Mouse (Mus musculus) limb, embryonic 12.5 days (tissue): ENCODE data around the gene Dcaf1. TPM values are rescaled to one million over a fixed set of nuclear protein-coding genes. Genes with fewer than 3 reads are reported as not detected.
A peak's percentile ranks its signal among the peaks of the same experiment; 100 is the strongest.

Source experiments
- ATAC-seq: fragments of 200-750 bp; cut with Nextera tagmentation; 2 replicates; pipeline ENCODE4 v1.8.0; 2017; ENCODE audit warnings: low read depth, moderate TSS enrichment; ENCODE audit not compliant: insufficient number of reproducible peaks, insufficient read depth, low FRiP score, low TSS enrichment
- H3K27ac ChIP-seq: fragments of 300-500 bp; sonication (generic); 2 replicates; pipeline ENCODE4 v1.5.1; 2016; ENCODE audit warnings: mild to moderate bottlenecking, moderate library complexity
- H3K27me3 ChIP-seq: fragments of 300-500 bp; sonication (generic); 2 replicates; pipeline ENCODE4 v1.6.1; 2016; ENCODE audit warnings: mild to moderate bottlenecking, moderate library complexity
- H3K36me3 ChIP-seq: fragments of 300-500 bp; sonication (generic); 2 replicates; pipeline ENCODE4 v1.6.1; 2016; ENCODE audit warnings: mild to moderate bottlenecking, moderate library complexity
- H3K4me1 ChIP-seq: fragments of 300-500 bp; sonication (generic); replicated peaks from 2 replicates; pipeline ENCODE4 v1.6.1; 2016
- H3K4me2 ChIP-seq: fragments of 300-500 bp; sonication (generic); 2 replicates; pipeline ENCODE4 v1.6.1; 2016; ENCODE audit warnings: mild to moderate bottlenecking, moderate library complexity
- H3K4me3 ChIP-seq: fragments of 300-500 bp; sonication (generic); replicated peaks from 2 replicates; pipeline ENCODE4 v1.5.1; 2016; ENCODE audit warnings: mild to moderate bottlenecking
- H3K9ac ChIP-seq: fragments of 300-500 bp; sonication (generic); replicated peaks from 2 replicates; pipeline ENCODE4 v1.6.1; 2016; ENCODE audit warnings: mild to moderate bottlenecking, moderate library complexity
- H3K9me3 ChIP-seq: fragments of 300-500 bp; sonication (generic); 2 replicates; pipeline ENCODE4 v1.6.1; 2016; ENCODE audit warnings: mild to moderate bottlenecking, moderate library complexity
- whole genome bisulfite sequencing: fragments of 180-500 bp; shearing (Covaris S2); methylation state at CpG from one replicate; pipeline ENCODE4 v1.1.7; 2016; 5-methylcytosine and 5-hydroxymethylcytosine counted together
- polyA plus RNA-seq: library from polyadenylated mRNA; unstranded; fragments of >200 nt; fragmentation: Nextera tagmentation; extraction: Ambion mirVana; gene quantifications from 2 replicates; pipeline ENCODE4 v1.2.1, GENCODE M21; 2016

The Dcaf1 gene
- polyA plus RNA-seq, 1 experiment from 2014 or later = 22.3 TPM

DNA sequence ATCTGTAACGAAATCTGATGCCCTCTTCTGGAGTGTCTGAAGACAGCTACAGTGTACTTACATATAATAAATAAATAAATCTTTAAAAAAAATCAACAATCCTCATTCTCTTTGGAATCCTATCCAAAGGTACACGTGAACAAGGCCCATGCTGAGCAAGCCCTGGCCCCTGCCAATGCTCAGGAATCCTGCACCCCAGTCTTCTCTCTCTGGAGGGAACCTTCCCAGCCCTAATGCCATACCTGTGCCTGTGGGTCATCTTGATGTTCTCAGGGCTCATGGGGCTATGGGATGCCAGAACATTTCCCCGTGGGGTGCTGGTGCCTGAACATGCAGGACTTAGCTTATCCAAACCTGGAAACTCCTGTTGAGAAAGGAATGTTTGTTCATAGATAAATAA, 86.5 kb downstream of the Dcaf1 start:
- H3K4me3 ChIP-seq = no peak overlapping the region
- WGBS = 79% methylated on average over 3 of the region's 3 CpGs
- H3K27me3 ChIP-seq = no peaks in the 10 kb centered on the region
- no peak overlapping the region for H3K9ac ChIP-seq
- H3K4me2 ChIP-seq = no peak overlapping the region
- no peaks in the 10 kb centered on the region for H3K9me3 ChIP-seq
- peaks cover 30% of the 10 kb centered on the region for H3K4me1 ChIP-seq
- H3K27ac ChIP-seq = no peak overlapping the region
- ATAC-seq = no peak
- H3K36me3 ChIP-seq = no peaks in the 10 kb centered on the region

DNA sequence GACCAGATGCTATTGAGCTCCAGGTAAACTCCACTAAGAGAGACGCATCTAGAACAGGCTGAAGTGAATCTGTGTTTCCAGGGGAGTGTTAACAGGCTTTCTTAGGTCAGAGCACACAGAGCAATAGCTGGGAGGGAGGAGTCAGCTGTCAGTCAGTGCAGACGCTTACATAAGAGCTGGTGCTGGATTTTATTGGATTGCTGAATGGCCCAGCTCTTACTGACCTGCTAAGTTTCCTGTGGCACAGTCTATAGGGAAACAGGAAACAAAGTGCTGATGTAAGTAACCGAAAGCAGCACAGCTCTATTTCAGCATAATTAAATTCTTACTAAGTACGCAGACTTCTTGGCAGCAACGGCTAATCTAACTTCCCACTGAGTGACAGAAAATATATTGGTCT, 87.0 kb downstream of the Dcaf1 start:
- Histone ChIP-seq H3K4me2 (no peak overlapping the region), H3K4me3 (no peak overlapping the region), H3K27ac (peak overlapping the region; percentile 50; the same call in 1 of the 2 replicates), H3K27me3 (no peaks in the 10 kb centered on the region), H3K36me3 (no peaks in the 10 kb centered on the region), H3K9ac (no peak overlapping the region), H3K4me1 (peaks cover 30% of the 10 kb centered on the region), H3K9me3 (no peaks in the 10 kb centered on the region)
- no peak; the same call in 1 of the 2 replicates for ATAC-seq
- WGBS = 26% methylated on average over 5 of the region's 5 CpGs

DNA sequence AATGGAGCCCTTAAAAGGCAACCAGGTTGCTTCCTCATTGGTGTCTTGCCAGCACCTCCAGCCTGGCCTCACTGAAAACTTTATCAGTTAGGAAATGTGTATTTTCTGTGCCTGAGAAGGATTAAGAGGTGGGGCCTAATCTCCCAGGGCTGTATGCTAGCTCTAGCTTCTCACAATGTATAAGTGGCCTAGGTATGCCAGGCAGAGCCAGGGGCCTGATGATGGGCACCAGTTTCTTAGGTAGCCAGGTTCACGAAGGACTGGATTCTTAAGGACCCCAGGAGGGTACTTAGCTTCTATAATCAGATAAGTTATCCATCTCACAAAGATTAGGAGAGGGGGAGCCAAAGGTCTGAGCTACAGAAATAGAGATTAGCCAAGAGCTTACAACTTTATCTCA, 90.0 kb downstream of the Dcaf1 start:
- ATAC-seq = no peak
- Histone ChIP-seq H3K27ac (no peak overlapping the region), H3K4me2 (no peak overlapping the region), H3K4me1 (peaks cover 30% of the 10 kb centered on the region), H3K36me3 (no peaks in the 10 kb centered on the region), H3K9me3 (no peaks in the 10 kb centered on the region), H3K27me3 (no peaks in the 10 kb centered on the region), H3K9ac (no peak overlapping the region), H3K4me3 (no peak overlapping the region)
- 63% methylated on average over 1 of the region's 1 CpGs for whole genome bisulfite sequencing

DNA sequence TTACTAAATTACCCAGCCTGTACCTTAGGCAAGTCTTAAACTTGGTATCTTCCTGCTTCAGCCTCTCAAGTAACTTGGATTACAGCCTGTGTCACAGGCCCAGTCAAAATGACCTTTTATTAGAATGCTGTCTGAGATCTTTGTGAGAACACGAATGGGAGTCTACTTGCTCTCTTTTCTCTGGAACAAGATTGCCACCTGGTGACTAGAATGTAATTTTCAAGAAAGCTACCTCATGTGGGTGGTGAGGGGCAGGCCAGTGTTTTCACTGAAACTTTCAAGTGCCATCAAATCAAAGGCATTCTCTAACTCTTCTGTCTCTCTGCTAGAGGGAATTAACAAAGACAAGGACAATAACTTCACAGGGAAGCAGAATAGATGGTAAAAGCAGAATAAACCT, 92.1 kb downstream of the Dcaf1 start:
- 9% methylated on average over 1 of the region's 1 CpGs for WGBS
- H3K4me3 ChIP-seq = no peak overlapping the region
- H3K36me3 ChIP-seq = no peaks in the 10 kb centered on the region
- no peaks in the 10 kb centered on the region for H3K9me3 ChIP-seq
- no peak overlapping the region for H3K4me2 ChIP-seq
- H3K27me3 ChIP-seq = no peaks in the 10 kb centered on the region
- H3K9ac ChIP-seq = no peak overlapping the region
- H3K27ac ChIP-seq = no peak overlapping the region
- peaks cover 24% of the 10 kb centered on the region for H3K4me1 ChIP-seq
- ATAC-seq = no peak

DNA sequence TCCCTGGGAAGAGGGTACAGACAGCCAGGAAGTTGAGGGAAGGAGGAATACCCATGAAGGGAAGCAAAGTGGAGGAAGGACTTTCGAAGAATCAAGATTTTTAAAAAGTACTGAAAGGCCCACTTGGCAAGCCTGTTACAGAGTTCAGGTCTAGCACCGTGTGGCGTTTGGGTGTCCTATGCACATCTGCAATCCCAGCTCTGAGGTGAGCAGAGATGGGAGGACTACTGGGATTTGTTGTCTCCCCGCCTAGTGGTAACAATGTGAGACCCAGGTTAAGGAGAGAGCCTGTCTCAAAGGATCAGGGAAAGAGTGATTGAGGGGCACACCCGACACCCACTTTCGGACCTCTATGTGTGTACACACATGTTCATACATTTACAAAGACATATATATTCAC, 93.2 kb downstream of the Dcaf1 start:
- H3K27ac ChIP-seq = no peak overlapping the region
- H3K9ac ChIP-seq = no peak overlapping the region
- no peaks in the 10 kb centered on the region for H3K27me3 ChIP-seq
- no peaks in the 10 kb centered on the region for H3K9me3 ChIP-seq
- H3K4me3 ChIP-seq = no peak overlapping the region
- no peak for ATAC-seq
- 84% methylated on average over 6 of the region's 6 CpGs for WGBS
- peaks cover 14% of the 10 kb centered on the region for H3K4me1 ChIP-seq
- no peak overlapping the region for H3K4me2 ChIP-seq
- no peaks in the 10 kb centered on the region for H3K36me3 ChIP-seq

Other genes starting within 250 kb of the Dcaf1 start
- not detected in 2 replicates for gene Iqcf6, start 195.3 kb upstream of the Dcaf1 start, polyA plus RNA-seq
- not detected in 2 replicates for gene Grm2, start 165.8 kb upstream of the Dcaf1 start, polyA plus RNA-seq
- gene Tex264, start 135.9 kb upstream of the Dcaf1 start, polyA plus RNA-seq = 36.8 and 37.6 TPM in 2 replicates
- 10.8 and 12.2 TPM in 2 replicates for gene Rad54l2, start 32.7 kb upstream of the Dcaf1 start, polyA plus RNA-seq
- 25.9 TPM in 2 replicates for gene Rbm15b, start 65.6 kb downstream of the Dcaf1 start, polyA plus RNA-seq
- gene Manf, start 70.1 kb downstream of the Dcaf1 start, polyA plus RNA-seq = 229 and 233 TPM in 2 replicates